Mouse (Mus musculus) liver, postnatal 0 days (tissue): ENCODE data around the gene Suz12.

Source experiments
- CTCF ChIP-seq: sonication (generic); IDR thresholded peaks from 2 replicates; pipeline ENCODE4 v1.5.1; 2016; ENCODE audit warnings: antibody characterized with exemption, low read depth
- EP300 ChIP-seq: IDR thresholded peaks from 2 replicates; pipeline ENCODE4 v1.6.1; 2016; ENCODE audit warnings: antibody characterized with exemption, low read depth, mild to moderate bottlenecking

- TF ChIP-seq CTCF (peak; percentile 25), EP300 (no peak)
These were observed 26.9 kb downstream of the Suz12 start for GRCm38 (mm10) chr11:80019792-80020191.
